Comparison of ENCODE assay signal across 8 mouse cellular contexts in the genomic region with DNA sequence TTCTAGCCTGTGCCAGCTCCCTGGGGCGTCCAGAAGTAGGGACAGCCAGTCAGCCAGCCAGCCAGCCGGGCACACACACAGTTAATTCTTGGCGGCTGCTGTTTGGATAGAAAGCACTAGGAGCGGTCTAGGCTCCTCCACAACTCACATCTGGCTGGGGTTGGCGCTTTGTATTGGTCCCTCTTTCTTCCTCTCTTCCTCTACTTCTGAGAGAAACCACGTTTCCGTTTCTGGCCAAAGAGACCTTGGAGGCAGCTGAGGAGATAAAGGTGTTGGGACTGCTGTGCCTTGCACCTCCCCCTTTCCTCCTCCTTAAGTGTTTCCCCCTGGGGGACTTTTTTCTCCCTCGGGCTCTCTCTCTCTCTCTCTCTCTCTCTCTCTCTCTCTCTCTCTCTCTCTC. TPM values are rescaled to one million over a fixed set of nuclear protein-coding genes. Genes with fewer than 3 reads are reported as not detected.
DNase-seq lines count a peak whose midpoint lies in the region; ATAC-seq and TF ChIP-seq lines count a peak whose summit lies in the region.

A gene (plus strand): TSS at position 218 of the 400 bp plus-strand sequence.

- in situ Hi-C loops in Patski (cut with MboI; ENCODE audit: low pct_unique_long_range_greater_than_20kb): no loop called here

- peak within 1 kb of the TSS; percentile 17 for H3K4me3 ChIP-seq in forebrain, postnatal 0 days (ENCODE audit: low read depth, low read length)
- peak within 1 kb of the TSS; percentile 30 for H3K4me3 ChIP-seq in hindbrain, embryonic 16.5 days (ENCODE audit: low read length)
- H3K4me3 ChIP-seq in myocyte: no peak within 1 kb of the TSS

- no peak within 1 kb of the TSS for H3ac ChIP-seq in myocyte (ENCODE audit: control insufficient read depth, insufficient read length)

- intact Hi-C loops in left cerebral cortex, postnatal 14 days (cut with DNase I): no loop called here

- 4% methylated on average over 8 of the region's 8 CpGs for WGBS in forebrain, postnatal 0 days
- 0% methylated on average over 8 of the region's 8 CpGs for WGBS in hindbrain, embryonic 16.5 days

- CTCF ChIA-PET in Patski (lab: Charles Lee): interaction anchor here (3.0 kb wide), 1 partner anchor 15 kb away, joined by 11 read pairs; no protein-coding TSS in a partner anchor

- ATAC-seq in Patski: no peak
- peak; percentile 43; the same call in 1 of the 2 replicates for ATAC-seq in forebrain, postnatal 0 days
- no peak for ATAC-seq in hindbrain, embryonic 16.5 days

- peak within 1 kb of the TSS; percentile 41 for H3K9ac ChIP-seq in forebrain, postnatal 0 days
- H3K9ac ChIP-seq in hindbrain, embryonic 16.5 days (ENCODE audit: low read depth, low read length): peak within 1 kb of the TSS; percentile 25

- no peak for TF ChIP-seq POLR2A in myocyte (IDR thresholded peaks at IDR 0.05; ENCODE audit: insufficient read length, low read depth)

- POLR2A ChIA-PET in Patski (lab: Charles Lee): interaction anchor here (0.5 kb wide), 1 partner anchor 42 kb away, joined by 3 read pairs; no protein-coding TSS in a partner anchor

- TF ChIP-seq CTCF in Patski (IDR thresholded peaks at IDR 0.05): no peak
- TF ChIP-seq CTCF in forebrain, postnatal 0 days (IDR thresholded peaks at IDR 0.05; ENCODE audit: low read depth): 0 out of 2 replicates have a peak, but pooled peaks have one; percentile 24

- no peak within 1 kb of the TSS for H3K27ac ChIP-seq in forebrain, postnatal 0 days (ENCODE audit: low read depth, low read length)
- peak within 1 kb of the TSS; percentile 36; the same call in 1 of the 2 replicates for H3K27ac ChIP-seq in hindbrain, embryonic 16.5 days (ENCODE audit: low read depth, low read length)

- H3K27me3 ChIP-seq in Patski (no peaks in the 10 kb centered on the region), myocyte (ENCODE audit: control insufficient read depth, insufficient read depth, insufficient read length) (no peaks in the 10 kb centered on the region)
- no peaks in the 10 kb centered on the region for H3K27me3 ChIP-seq in forebrain, postnatal 0 days (ENCODE audit: insufficient read depth, low read length)
- no peaks in the 10 kb centered on the region for H3K27me3 ChIP-seq in hindbrain, embryonic 16.5 days (replicated peaks; ENCODE audit: control insufficient read depth, insufficient read depth, low read length)

- H3K9me3 ChIP-seq in forebrain, postnatal 0 days (ENCODE audit: low read length): no peaks in the 10 kb centered on the region
- H3K9me3 ChIP-seq in hindbrain, embryonic 16.5 days (ENCODE audit: control insufficient read depth, low read length): no peaks in the 10 kb centered on the region

- peak within 1 kb of the TSS; percentile 41 for H3K4me2 ChIP-seq in forebrain, postnatal 0 days (ENCODE audit: low read depth)
- H3K4me2 ChIP-seq in hindbrain, embryonic 16.5 days (ENCODE audit: low read length): peak within 1 kb of the TSS; percentile 46
- peak within 1 kb of the TSS; percentile 60 for H3K4me2 ChIP-seq in myocyte (ENCODE audit: low read depth)

- peaks cover 21% of the 10 kb centered on the region for H3K4me1 ChIP-seq in forebrain, postnatal 0 days (ENCODE audit: insufficient read depth)
- H3K4me1 ChIP-seq in hindbrain, embryonic 16.5 days (ENCODE audit: control insufficient read depth, insufficient read depth, low read depth, low read length): peaks cover 30% of the 10 kb centered on the region

- DNase-seq in embryo, embryonic 10 days (ENCODE audit: low spot score): peak; percentile 50
- DNase-seq in embryo, embryonic 9.5 days (ENCODE audit: extremely low spot score): no peak
- DNase-seq in Patski (ENCODE audit: low read depth, low spot score): no peak
- DNase-seq in forebrain, postnatal 0 days: peak; percentile 37
- no peak for DNase-seq in left cerebral cortex, postnatal 14 days (ENCODE audit: low spot score in 2 of 2)
- no peak for DNase-seq in right cerebral cortex, adult 18-20 months

- H3K79me2 ChIP-seq in myocyte (ENCODE audit: control insufficient read depth, insufficient read depth): no peaks in the 10 kb centered on the region

- H3K36me3 ChIP-seq in forebrain, postnatal 0 days (ENCODE audit: insufficient read depth): no peaks in the 10 kb centered on the region
- H3K36me3 ChIP-seq in hindbrain, embryonic 16.5 days (ENCODE audit: control insufficient read depth, insufficient read depth, low read length): no peaks in the 10 kb centered on the region
- H3K36me3 ChIP-seq in myocyte (ENCODE audit: control insufficient read depth, insufficient read depth): no peaks in the 10 kb centered on the region

TF ChIP-seq in myocyte, 11 proteins besides CTCF, POLR2A, EP300 and RAD21:
- TF ChIP-seq MYOD1 (IDR thresholded peaks at IDR 0.05; ENCODE audit: control insufficient read depth in 1 of 3, insufficient read length in 2 of 3, low read depth in 2 of 3) (no peak), REST (IDR thresholded peaks at IDR 0.05; ENCODE audit: insufficient read depth, insufficient read length) (no peak), MAX (IDR thresholded peaks at IDR 0.05; ENCODE audit: low read depth) (no peak), CEBPB (IDR thresholded peaks at IDR 0.05; ENCODE audit: insufficient read depth, poor library complexity, severe bottlenecking) (no peak), TCF3 (IDR thresholded peaks at IDR 0.05; ENCODE audit: insufficient read length, low read depth) (no peak), USF1 (IDR thresholded peaks at IDR 0.05; ENCODE audit: low read depth) (no peak), TCF12 (IDR thresholded peaks at IDR 0.05; ENCODE audit: insufficient read depth, poor library complexity, severe bottlenecking) (no peak), E2F4 (IDR thresholded peaks at IDR 0.05; ENCODE audit: insufficient read depth) (no peak), POLR2AphosphoS2 (IDR thresholded peaks at IDR 0.05; ENCODE audit: insufficient read length, low read depth) (no peak), MYOG (IDR thresholded peaks at IDR 0.05; ENCODE audit: control insufficient read depth in 1 of 3, insufficient read depth in 1 of 3, insufficient read length in 2 of 3, low read depth in 2 of 3) (no peak)

RNA-seq across cellular contexts. Expression of the gene that starts here (rescaled TPM):
- polyA plus RNA-seq in Patski (2021): 11.2 TPM
- 5.1 and 8.5 TPM in 2 replicates for total RNA-seq in forebrain, postnatal 0 days (2014; rRNA removed)
- polyA plus RNA-seq in forebrain, postnatal 0 days (2015; fragmentation: Nextera tagmentation; extraction: Ambion mirVana): 5.4 and 5.9 TPM in 2 replicates
- polyA plus RNA-seq in hindbrain, embryonic 16.5 days (2015; fragmentation: Nextera tagmentation; extraction: Ambion mirVana): 4.4 and 7.0 TPM in 2 replicates
- polyA plus RNA-seq in myocyte (2012; fragmentation: generic; extraction: Trizol): 9.8 TPM
- 1 to 10 TPM; 6.8 to 9.8 TPM for total RNA-seq in left cerebral cortex, postnatal 14 days (2021)

Comparison
In these comparisons a context has a peak if more than half of its experiments do, and no peak if none do; other contexts are left out.
1. DNase-seq: peak in embryo, embryonic 10 days (single experiment) and forebrain, postnatal 0 days (single experiment); none in embryo, embryonic 9.5 days (single experiment), Patski (single experiment), left cerebral cortex, postnatal 14 days (0 of 2) and right cerebral cortex, adult 18-20 months (single experiment).
2. Peak in every context shown above with its lines, with median percentiles within 50 percentile points of each other: H3K4me2 ChIP-seq.